Mouse (Mus musculus): ENCODE data around the gene Elovl6. TPM values are rescaled to one million over a fixed set of nuclear protein-coding genes. Genes with fewer than 3 reads are reported as not detected.

Gene Elovl6
- polyA plus RNA-seq, 1 experiment = 40.6 TPM

DNA sequence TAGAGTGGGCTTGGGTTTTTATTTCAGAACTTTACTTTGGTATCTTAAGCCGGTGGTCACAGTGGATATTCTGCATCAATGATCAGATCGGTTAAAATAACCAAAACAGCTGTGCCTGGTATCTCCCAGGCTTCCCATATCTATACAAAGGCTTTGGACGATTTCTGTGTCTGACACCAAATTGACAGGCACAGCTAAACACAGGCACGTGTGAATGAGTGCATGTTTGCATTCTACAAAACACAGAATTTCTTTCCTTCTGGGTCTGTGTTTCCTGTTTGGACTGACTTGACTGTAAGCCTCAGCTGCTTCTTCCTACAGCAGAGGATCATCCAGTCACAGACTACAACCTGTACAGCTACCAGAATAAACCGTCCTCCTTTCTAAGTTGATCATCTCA lies 107.5 kb downstream of the Elovl6 start:
- Histone ChIP-seq H3K4me1 (ENCODE audit: control insufficient read depth, insufficient read depth, low read length) (peaks cover 9% of the 10 kb centered on the region; the same call in 1 of the 2 replicates), H3K27ac (ENCODE audit: insufficient read depth, low read length) (no peak overlapping the region), H3K4me3 (replicated peaks; ENCODE audit: insufficient read depth, low read depth, low read length) (no peak overlapping the region), H3K27me3 (ENCODE audit: control insufficient read depth, insufficient read depth, low read length) (no peaks in the 10 kb centered on the region)
- DNase-seq = no peak
- no peak for TF ChIP-seq POLR2A (IDR thresholded peaks at IDR 0.05; ENCODE audit: borderline replicate concordance, insufficient read depth, low read length)
- no peak for TF ChIP-seq CTCF (IDR thresholded peaks at IDR 0.05; ENCODE audit: borderline replicate concordance, insufficient read depth, low read depth, low read length)
- WGBS = 81% methylated on average over 5 of the region's 5 CpGs

DNA sequence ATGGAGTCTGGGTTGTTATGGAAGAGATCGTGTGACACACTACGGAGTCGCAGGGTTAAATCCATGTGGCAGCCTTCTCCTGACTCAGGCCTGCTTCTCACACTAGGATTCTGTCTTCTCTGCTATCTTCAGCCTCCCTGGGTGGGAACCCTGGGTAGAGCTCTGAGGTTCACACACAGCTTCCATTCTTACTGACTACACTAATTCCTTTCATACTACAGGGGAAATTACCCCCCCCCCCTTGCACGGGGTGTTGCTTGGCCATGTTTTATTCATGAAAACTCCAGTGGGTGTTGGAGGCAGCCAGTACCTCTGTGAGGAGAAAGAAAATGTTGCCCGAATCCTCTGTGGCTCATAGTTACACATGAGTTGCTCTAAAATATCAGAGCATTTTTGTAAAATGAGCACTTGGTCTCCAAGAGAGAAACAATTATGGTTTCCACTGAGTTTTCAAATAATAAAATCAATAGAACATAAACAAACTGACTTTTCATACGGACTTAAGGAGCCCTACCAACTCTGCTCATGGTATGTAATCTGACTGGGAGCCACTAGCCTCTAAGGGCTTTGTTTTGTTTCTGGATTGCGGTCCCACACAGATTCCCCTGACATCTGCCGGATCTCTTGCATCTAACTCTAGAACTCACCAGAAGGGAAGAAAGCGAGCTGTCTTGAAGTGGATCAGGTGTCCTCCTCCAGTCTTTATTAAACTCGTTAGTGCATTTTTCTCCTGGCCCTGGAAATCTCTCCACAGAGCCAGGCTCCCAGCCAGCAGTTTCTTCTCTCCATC lies 108.3 kb downstream of the Elovl6 start:
- WGBS = 67% methylated on average over 10 of the region's 10 CpGs
- Histone ChIP-seq H3K27ac (ENCODE audit: insufficient read depth, low read length) (no peak overlapping the region; the same call in 1 of the 2 replicates), H3K4me1 (ENCODE audit: control insufficient read depth, insufficient read depth, low read length) (peaks cover 9% of the 10 kb centered on the region; the same call in 1 of the 2 replicates), H3K27me3 (ENCODE audit: control insufficient read depth, insufficient read depth, low read length) (no peaks in the 10 kb centered on the region), H3K4me3 (replicated peaks; ENCODE audit: insufficient read depth, low read depth, low read length) (no peak overlapping the region)
- no peak for DNase-seq
- TF ChIP-seq CTCF (IDR thresholded peaks at IDR 0.05; ENCODE audit: borderline replicate concordance, insufficient read depth, low read depth, low read length) (no peak), POLR2A (IDR thresholded peaks at IDR 0.05; ENCODE audit: borderline replicate concordance, insufficient read depth, low read length) (no peak)

DNA sequence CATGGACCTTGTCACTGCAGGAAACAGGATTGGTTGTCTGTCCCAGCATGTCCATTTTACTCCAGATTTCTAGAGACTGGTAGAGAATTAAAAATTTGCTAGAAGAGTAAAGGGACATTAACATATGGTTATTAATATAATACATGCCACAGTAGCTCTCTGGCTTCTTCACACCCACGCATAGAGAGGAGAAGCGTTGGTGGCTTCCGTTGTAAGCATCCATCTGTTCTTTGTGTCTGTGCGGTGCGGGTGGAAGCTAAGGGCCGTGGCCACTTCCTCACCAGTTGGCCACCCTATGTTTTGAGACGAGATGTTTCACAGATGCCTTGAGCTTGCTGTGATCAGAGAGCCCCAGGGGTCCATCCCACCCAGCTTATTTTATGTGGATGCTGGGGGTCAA lies 109.5 kb downstream of the Elovl6 start:
- H3K4me1 ChIP-seq (ENCODE audit: control insufficient read depth, insufficient read depth, low read length) = peaks cover 9% of the 10 kb centered on the region; the same call in 1 of the 2 replicates
- H3K4me3 ChIP-seq (replicated peaks; ENCODE audit: insufficient read depth, low read depth, low read length) = no peak overlapping the region
- DNase-seq = peak in 1 of 2 experiments; percentile 47
- WGBS = 20% methylated on average over 7 of the region's 7 CpGs
- no peaks in the 10 kb centered on the region for H3K27me3 ChIP-seq (ENCODE audit: control insufficient read depth, insufficient read depth, low read length)
- H3K27ac ChIP-seq (ENCODE audit: insufficient read depth, low read length) = no peak overlapping the region
- TF ChIP-seq POLR2A (IDR thresholded peaks at IDR 0.05; ENCODE audit: borderline replicate concordance, insufficient read depth, low read length) (no peak), CTCF (IDR thresholded peaks at IDR 0.05; ENCODE audit: borderline replicate concordance, insufficient read depth, low read depth, low read length) (no peak)

- Histone ChIP-seq H3K27ac (ENCODE audit: insufficient read depth, low read length) (no peak overlapping the region), H3K4me1 (ENCODE audit: control insufficient read depth, insufficient read depth, low read length) (peaks cover 9% of the 10 kb centered on the region; the same call in 1 of the 2 replicates), H3K4me3 (replicated peaks; ENCODE audit: insufficient read depth, low read depth, low read length) (no peak overlapping the region), H3K27me3 (ENCODE audit: control insufficient read depth, insufficient read depth, low read length) (no peaks in the 10 kb centered on the region)
- no peak for TF ChIP-seq CTCF (IDR thresholded peaks at IDR 0.05; ENCODE audit: borderline replicate concordance, insufficient read depth, low read depth, low read length)
- TF ChIP-seq POLR2A (IDR thresholded peaks at IDR 0.05; ENCODE audit: borderline replicate concordance, insufficient read depth, low read length) = no peak
- DNase-seq = no peak
- 36% methylated on average over 3 of the region's 3 CpGs for WGBS
Measured at GRCm38 (mm10) chr3:129645409-129645808, 113.3 kb downstream of the Elovl6 start.

DNA sequence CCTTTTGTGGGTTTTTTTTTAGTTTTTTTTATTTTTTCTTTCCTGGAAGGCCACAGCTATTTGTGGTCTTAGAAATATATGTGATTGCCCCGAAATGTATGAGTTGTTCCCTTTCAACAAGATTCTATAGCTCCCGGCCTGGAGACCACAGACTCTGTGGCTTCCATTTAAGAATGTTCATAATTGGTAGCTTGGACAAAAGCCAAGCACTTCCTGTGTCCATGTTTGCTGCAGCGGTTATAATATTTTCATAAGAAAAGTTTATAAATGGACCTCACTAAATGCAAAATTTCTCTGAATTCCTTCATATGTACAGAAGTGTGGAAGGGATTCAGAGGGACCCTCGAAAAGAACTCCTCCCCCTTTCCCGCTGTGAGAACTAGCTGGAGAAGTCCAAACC lies 114.6 kb downstream of the Elovl6 start:
- no peak overlapping the region for H3K27ac ChIP-seq (ENCODE audit: insufficient read depth, low read length)
- TF ChIP-seq POLR2A (IDR thresholded peaks at IDR 0.05; ENCODE audit: borderline replicate concordance, insufficient read depth, low read length) (no peak), CTCF (IDR thresholded peaks at IDR 0.05; ENCODE audit: borderline replicate concordance, insufficient read depth, low read depth, low read length) (no peak)
- DNase-seq = no peak
- no peak overlapping the region for H3K4me3 ChIP-seq (replicated peaks; ENCODE audit: insufficient read depth, low read depth, low read length)
- no peaks in the 10 kb centered on the region for H3K27me3 ChIP-seq (ENCODE audit: control insufficient read depth, insufficient read depth, low read length)
- H3K4me1 ChIP-seq (ENCODE audit: control insufficient read depth, insufficient read depth, low read length) = peaks cover 2% of the 10 kb centered on the region; the same call in 1 of the 2 replicates
- 84% methylated on average over 5 of the region's 5 CpGs for WGBS

DNA sequence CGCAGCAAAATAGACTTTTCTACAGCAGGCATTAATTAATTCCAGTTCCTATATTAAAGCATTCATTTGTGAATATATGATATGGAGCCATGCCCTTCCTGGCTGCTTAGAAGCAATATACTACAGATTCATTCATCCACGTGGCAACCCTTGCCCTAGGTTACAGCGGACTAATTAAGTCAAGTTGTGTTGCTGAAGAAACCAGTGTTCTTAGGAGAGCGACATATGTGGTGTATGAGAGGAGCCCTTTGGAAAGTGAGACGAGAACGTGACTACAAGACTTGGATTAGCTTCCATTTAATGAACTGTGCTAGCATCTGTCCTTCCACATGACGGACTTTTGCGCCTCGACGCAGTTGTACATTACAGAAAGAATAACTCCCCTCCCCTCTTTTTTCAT lies 115.2 kb downstream of the Elovl6 start:
- Histone ChIP-seq H3K27ac (ENCODE audit: insufficient read depth, low read length) (no peak overlapping the region), H3K4me3 (replicated peaks; ENCODE audit: insufficient read depth, low read depth, low read length) (no peak overlapping the region), H3K27me3 (ENCODE audit: control insufficient read depth, insufficient read depth, low read length) (no peaks in the 10 kb centered on the region), H3K4me1 (ENCODE audit: control insufficient read depth, insufficient read depth, low read length) (peaks cover 2% of the 10 kb centered on the region; the same call in 1 of the 2 replicates)
- no peak for DNase-seq
- 83% methylated on average over 10 of the region's 10 CpGs for WGBS
- TF ChIP-seq POLR2A (IDR thresholded peaks at IDR 0.05; ENCODE audit: borderline replicate concordance, insufficient read depth, low read length) = no peak
- TF ChIP-seq CTCF (IDR thresholded peaks at IDR 0.05; ENCODE audit: borderline replicate concordance, insufficient read depth, low read depth, low read length) = no peak

GRCm38 (mm10) chr3:129648598-129648997 lies 116.4 kb downstream of the Elovl6 start:
- H3K4me3 ChIP-seq (replicated peaks; ENCODE audit: insufficient read depth, low read depth, low read length) = no peak overlapping the region
- WGBS = 89% methylated on average over 5 of the region's 5 CpGs
- H3K27me3 ChIP-seq (ENCODE audit: control insufficient read depth, insufficient read depth, low read length) = no peaks in the 10 kb centered on the region
- H3K27ac ChIP-seq (ENCODE audit: insufficient read depth, low read length) = no peak overlapping the region
- TF ChIP-seq POLR2A (IDR thresholded peaks at IDR 0.05; ENCODE audit: borderline replicate concordance, insufficient read depth, low read length) (no peak), CTCF (IDR thresholded peaks at IDR 0.05; ENCODE audit: borderline replicate concordance, insufficient read depth, low read depth, low read length) (no peak)
- no peak for DNase-seq
- H3K4me1 ChIP-seq (ENCODE audit: control insufficient read depth, insufficient read depth, low read length) = peaks cover 5% of the 10 kb centered on the region

Data from cerebellum, adult 2 months (tissue).